ENCODE assay signal across 8 mouse cellular contexts in genomic region chr17:32492349-32492980, GRCm38 (mm10). TPM values are rescaled to one million over a fixed set of nuclear protein-coding genes. Genes with fewer than 3 reads are reported as not detected.
DNase-seq lines count a peak whose midpoint lies in the region; ATAC-seq and TF ChIP-seq lines count a peak whose summit lies in the region.

No protein-coding gene starts in this region.

- H3K27ac ChIP-seq in heart, embryonic 11.5 days (ENCODE audit: low read depth, low read length): no peak overlapping the region
- H3K27ac ChIP-seq in lung, postnatal 0 days (ENCODE audit: low read length): no peak overlapping the region

- DNase-seq in adrenal gland, adult 18-20 months (ENCODE audit: low spot score in 2 of 2): peak; percentile 21 to 34
- DNase-seq in adrenal gland, adult 8-10 months: no peak
- peak; percentile 80 for DNase-seq in embryo, embryonic 11 days
- peak; percentile 24 for DNase-seq in kidney, adult 9 months
- peak; percentile 59 for DNase-seq in lung, postnatal 0 days (ENCODE audit: low spot score)
- DNase-seq in retina, embryonic 14.5 days (ENCODE audit: low spot score): peak; percentile 75
- no peak for DNase-seq in right cerebral cortex, postnatal 25 days

- 0 out of 2 replicates have a peak, but pooled peaks have one; percentile 57 for ATAC-seq in heart, embryonic 11.5 days (replicated peaks; ENCODE audit: insufficient number of reproducible peaks, low FRiP score, low TSS enrichment)
- peak; percentile 87 for ATAC-seq in lung, postnatal 0 days

- H3K4me1 ChIP-seq in heart, embryonic 11.5 days (ENCODE audit: control insufficient read depth, insufficient read depth, low read length): no peaks in the 10 kb centered on the region
- H3K4me1 ChIP-seq in lung, postnatal 0 days (ENCODE audit: insufficient read depth, low read depth, low read length): no peaks in the 10 kb centered on the region

- no peak for TF ChIP-seq CTCF in lung, postnatal 0 days (IDR thresholded peaks at IDR 0.05)

- peak overlapping the region; percentile 1; the same call in 1 of the 2 replicates for H3K9ac ChIP-seq in heart, embryonic 11.5 days (ENCODE audit: low read depth, low read length)
- no peak overlapping the region; the same call in 1 of the 2 replicates for H3K9ac ChIP-seq in lung, postnatal 0 days (replicated peaks; ENCODE audit: low read depth)

- 10% methylated on average over 30 of the region's 30 CpGs for WGBS in heart, embryonic 11.5 days (ENCODE audit: insufficient replicate concordance)
- 9% methylated on average over 30 of the region's 30 CpGs for WGBS in lung, postnatal 0 days

- no peaks in the 10 kb centered on the region for H3K9me3 ChIP-seq in heart, embryonic 11.5 days (replicated peaks; ENCODE audit: control insufficient read depth, low read length)
- no peaks in the 10 kb centered on the region for H3K9me3 ChIP-seq in lung, postnatal 0 days (ENCODE audit: low read length)

- peak overlapping the region; percentile 64 for H3K4me2 ChIP-seq in heart, embryonic 11.5 days
- H3K4me2 ChIP-seq in lung, postnatal 0 days (replicated peaks; ENCODE audit: low read depth, low read length): peak overlapping the region; percentile 50

- no peak for TF ChIP-seq EP300 in lung, postnatal 0 days (IDR thresholded peaks at IDR 0.05)

- H3K27me3 ChIP-seq in heart, embryonic 11.5 days (ENCODE audit: control insufficient read depth, insufficient read depth, low read length): peaks cover 9% of the 10 kb centered on the region; the same call in 1 of the 2 replicates
- no peaks in the 10 kb centered on the region for H3K27me3 ChIP-seq in lung, postnatal 0 days (replicated peaks; ENCODE audit: insufficient read depth, low read length)

- H3K36me3 ChIP-seq in heart, embryonic 11.5 days (ENCODE audit: control insufficient read depth, insufficient read depth, low read length): no peaks in the 10 kb centered on the region
- H3K36me3 ChIP-seq in lung, postnatal 0 days (ENCODE audit: insufficient read depth, low read length): no peaks in the 10 kb centered on the region

- peak overlapping the region; percentile 29 for H3K4me3 ChIP-seq in heart, embryonic 11.5 days (ENCODE audit: low read depth, low read length)
- peak overlapping the region; percentile 25; the same call in 1 of the 2 replicates for H3K4me3 ChIP-seq in lung, postnatal 0 days (ENCODE audit: low read depth, low read length)

RNA-seq across cellular contexts. Expression of gene Cyp4f17, which starts 13.4 kb away (rescaled TPM):
- total RNA-seq in adrenal gland, adult 18-20 months (2021): 10 to 100 TPM; 11.3 to 12.4 TPM
- total RNA-seq in adrenal gland, adult 8-10 months (2022): 10 to 100 TPM; 11.1 to 32.1 (median 21.6) TPM
- polyA plus RNA-seq in heart, embryonic 11.5 days (2014; fragmentation: Nextera tagmentation; extraction: Ambion mirVana): 4.6 and 5.1 TPM in 2 replicates
- polyA plus RNA-seq in lung, postnatal 0 days (2015; fragmentation: Nextera tagmentation; extraction: Ambion mirVana): 5.0 and 5.2 TPM in 2 replicates

RNA-seq across cellular contexts. Expression of gene Cyp4f39, which starts 39.9 kb away (rescaled TPM):
- not detected for total RNA-seq in adrenal gland, adult 18-20 months (2021)
- not detected for total RNA-seq in adrenal gland, adult 8-10 months (2022)
- not detected in 2 replicates for polyA plus RNA-seq in heart, embryonic 11.5 days (2014; fragmentation: Nextera tagmentation; extraction: Ambion mirVana)
- polyA plus RNA-seq in lung, postnatal 0 days (2015; fragmentation: Nextera tagmentation; extraction: Ambion mirVana): 3.2 and 4.9 TPM in 2 replicates

RNA-seq across cellular contexts. Expression of gene Cyp4f16, which starts 43.9 kb away (rescaled TPM):
- total RNA-seq in adrenal gland, adult 18-20 months (2021): 10 to 100 TPM in 1 of 2 experiments, 1 to 10 TPM in 1; 9.9 to 10.5 TPM
- 10 to 100 TPM; 12.0 to 28.8 (median 19.9) TPM for total RNA-seq in adrenal gland, adult 8-10 months (2022)
- 12.6 and 15.9 TPM in 2 replicates for polyA plus RNA-seq in heart, embryonic 11.5 days (2014; fragmentation: Nextera tagmentation; extraction: Ambion mirVana)
- 19.5 and 19.7 TPM in 2 replicates for polyA plus RNA-seq in lung, postnatal 0 days (2015; fragmentation: Nextera tagmentation; extraction: Ambion mirVana)

Comparison
In these comparisons a context has a peak if more than half of its experiments do, and no peak if none do; other contexts are left out.
1. DNase-seq: peak in adrenal gland, adult 18-20 months (2 of 2), embryo, embryonic 11 days (single experiment), kidney, adult 9 months (single experiment), lung, postnatal 0 days (single experiment) and retina, embryonic 14.5 days (single experiment); none in adrenal gland, adult 8-10 months (single experiment) and right cerebral cortex, postnatal 25 days (single experiment).